Mouse (Mus musculus) thymus, adult 2 months (tissue): Measurements from ENCODE around the gene Ccdc92b.

ENCODE experiments used
- CTCF ChIP-seq: fragments of 200-500 bp; IDR thresholded peaks from 2 replicates; pipeline ENCODE4 v1.5.1; 2012; ENCODE audit warnings: mild to moderate bottlenecking, control low read depth, low read length, moderate library complexity, borderline replicate concordance; ENCODE audit not compliant: control insufficient read depth, poor library complexity, insufficient read depth; ENCODE audit errors: extremely low read depth
- POLR2A ChIP-seq: fragments of 200-500 bp; IDR thresholded peaks from 2 replicates; pipeline ENCODE4 v1.6.1; 2012; ENCODE audit warnings: mild to moderate bottlenecking, low read length, control low read depth, moderate library complexity; ENCODE audit not compliant: control insufficient read depth, poor library complexity, insufficient read depth; ENCODE audit errors: extremely low read depth

- no peak for TF ChIP-seq CTCF
- no peak for TF ChIP-seq POLR2A
Measured at GRCm38 (mm10) chr11:74672901-74673513, 53.6 kb downstream of the Ccdc92b start.
